Mouse (Mus musculus) CH12.LX (cell line): ENCODE data around the gene Rps3a1. TPM values are rescaled to one million over a fixed set of nuclear protein-coding genes. Genes with fewer than 3 reads are reported as not detected.

Source experiments
- DNase-seq: peaks from one replicate; pipeline ENCODE4 v3.0.0-alpha.2; 2013; ENCODE audit errors: extremely low read depth
- H3K27ac ChIP-seq: 2 replicates; pipeline ENCODE4 v1.5.1; 2012; ENCODE audit warnings: low read depth, mild to moderate bottlenecking, control low read depth, moderate library complexity; ENCODE audit not compliant: insufficient read depth
- H3K27me3 ChIP-seq: replicated peaks from 2 replicates; pipeline ENCODE3; 2012; ENCODE audit warnings: inconsistent platforms
- H3K36me3 ChIP-seq, 2 experiments: replicated peaks in 1 of 2; 2 replicates each; pipeline versions ENCODE3 to v1.6.1; 2012; ENCODE audit warnings: inconsistent platforms in 1 of 2, low read length in 1 of 2, mild to moderate bottlenecking in 1 of 2, mixed read lengths in 1 of 2, moderate library complexity in 1 of 2; ENCODE audit not compliant: control insufficient read depth in 1 of 2, insufficient read depth in 1 of 2
- H3K4me1 ChIP-seq, 2 experiments: 2 replicates each; pipeline ENCODE4 v1.6.1; 2012; ENCODE audit warnings: inconsistent platforms in 1 of 2, moderate library complexity in 1 of 2; ENCODE audit not compliant: insufficient read depth in 2 of 2, control insufficient read depth in 1 of 2
- H3K4me2 ChIP-seq: 2 replicates; pipeline ENCODE4 v1.6.1; 2012; ENCODE audit warnings: low read depth, mild to moderate bottlenecking, control low read depth; ENCODE audit not compliant: poor library complexity, insufficient read depth, severe bottlenecking
- H3K4me3 ChIP-seq, 3 experiments: fragments of 150-350 bp in 1 of 3; sonication (generic) in 1 of 3; replicated peaks in 1 of 3; 2 replicates each; pipeline versions ENCODE3 to v1.5.1; 2011 to 2012; ENCODE audit warnings: low read depth in 2 of 3, low read length in 2 of 3, mild to moderate bottlenecking in 2 of 3, moderate library complexity in 2 of 3, control low read depth in 1 of 3, improper control_type of control experiment in 1 of 3, inconsistent platforms in 1 of 3, mixed read lengths in 1 of 3; ENCODE audit not compliant: poor library complexity in 1 of 3
- H3K79me2 ChIP-seq: replicated peaks from 2 replicates; pipeline ENCODE4 v1.6.1; 2012; ENCODE audit warnings: mild to moderate bottlenecking, moderate library complexity; ENCODE audit not compliant: control insufficient read depth, poor library complexity, insufficient read depth, severe bottlenecking; ENCODE audit errors: extremely low read depth
- H3K9ac ChIP-seq: 2 replicates; pipeline ENCODE4 v1.6.1; 2012; ENCODE audit warnings: low read depth, mild to moderate bottlenecking, control low read depth, moderate library complexity; ENCODE audit not compliant: insufficient read depth
- H3K9me3 ChIP-seq: replicated peaks from 2 replicates; pipeline ENCODE3; 2012; ENCODE audit warnings: low read length, inconsistent platforms, mixed read lengths
- BHLHE40 ChIP-seq: IDR thresholded peaks from 2 replicates; pipeline ENCODE4 v1.6.1; 2011; ENCODE audit warnings: mild to moderate bottlenecking, low read depth, low read length, improper control_type of control experiment
- CHD1 ChIP-seq: IDR thresholded peaks from 2 replicates; pipeline ENCODE4 v1.6.1; 2012; ENCODE audit warnings: low read depth, low read length, improper control_type of control experiment, inconsistent platforms
- CHD2 ChIP-seq: IDR thresholded peaks from 2 replicates; pipeline ENCODE4 v1.6.1; 2011; ENCODE audit warnings: low read length, improper control_type of control experiment
- CTCF ChIP-seq, 2 experiments: IDR thresholded peaks in 1 of 2; conservative IDR thresholded peaks in 1 of 2; 2 replicates each; pipeline ENCODE4 v1.5.1; 2011 to 2012; ENCODE audit warnings: low read depth in 2 of 2, low read length in 2 of 2, improper control_type of control experiment in 1 of 2, inconsistent platforms in 1 of 2, mild to moderate bottlenecking in 1 of 2, moderate library complexity in 1 of 2
- E2F4 ChIP-seq: IDR thresholded peaks from 2 replicates; pipeline ENCODE4 v1.6.1; 2011; ENCODE audit warnings: low read depth, low read length, improper control_type of control experiment; ENCODE audit not compliant: insufficient replicate concordance
- ELF1 ChIP-seq: IDR thresholded peaks from 2 replicates; pipeline ENCODE4 v1.6.1; 2014; ENCODE audit warnings: low read depth, mild to moderate bottlenecking, inconsistent platforms, low read length, improper control_type of control experiment
- EP300 ChIP-seq: IDR thresholded peaks from 2 replicates; pipeline ENCODE4 v1.6.1; 2011; ENCODE audit warnings: low read length, improper control_type of control experiment
- ETS1 ChIP-seq: conservative IDR thresholded peaks from 2 replicates; pipeline ENCODE4 v1.6.1; 2012; ENCODE audit warnings: low read depth, mild to moderate bottlenecking, inconsistent platforms, low read length, improper control_type of control experiment, moderate library complexity
- GABPA ChIP-seq: IDR thresholded peaks from 2 replicates; pipeline ENCODE4 v1.6.1; 2012; ENCODE audit warnings: low read depth, low read length, improper control_type of control experiment, inconsistent platforms; ENCODE audit not compliant: insufficient replicate concordance
- HCFC1 ChIP-seq: IDR thresholded peaks from 2 replicates; pipeline ENCODE4 v1.6.1; 2012; ENCODE audit warnings: low read depth, mild to moderate bottlenecking, inconsistent platforms, low read length, improper control_type of control experiment
- IRF4 ChIP-seq: IDR thresholded peaks from 2 replicates; pipeline ENCODE4 v1.6.1; 2014; ENCODE audit warnings: low read depth, mild to moderate bottlenecking, inconsistent platforms, low read length, improper control_type of control experiment
- JUN ChIP-seq: IDR thresholded peaks from 2 replicates; pipeline ENCODE4 v1.6.1; 2011; ENCODE audit warnings: low read depth, mild to moderate bottlenecking, low read length, improper control_type of control experiment, moderate library complexity; ENCODE audit not compliant: insufficient read depth
- JUND ChIP-seq: conservative IDR thresholded peaks from 2 replicates; pipeline ENCODE4 v1.6.1; 2011; ENCODE audit warnings: low read depth, low read length, improper control_type of control experiment
- KAT2A ChIP-seq: IDR thresholded peaks from 2 replicates; pipeline ENCODE4 v1.6.1; 2012; ENCODE audit warnings: low read length, improper control_type of control experiment, inconsistent platforms; ENCODE audit not compliant: insufficient replicate concordance
- MAFK ChIP-seq: IDR thresholded peaks from 2 replicates; pipeline ENCODE4 v1.6.1; 2011; ENCODE audit warnings: low read length, improper control_type of control experiment; ENCODE audit not compliant: insufficient replicate concordance
- MAX ChIP-seq: IDR thresholded peaks from 2 replicates; pipeline ENCODE4 v1.6.1; 2011; ENCODE audit warnings: low read length, improper control_type of control experiment
- MAZ ChIP-seq: IDR thresholded peaks from 2 replicates; pipeline ENCODE4 v1.6.1; 2012; ENCODE audit warnings: low read depth, mild to moderate bottlenecking, inconsistent platforms, low read length, improper control_type of control experiment, moderate library complexity
- MEF2A ChIP-seq: IDR thresholded peaks from 2 replicates; pipeline ENCODE4 v1.6.1; 2014; ENCODE audit warnings: low read depth, mild to moderate bottlenecking, inconsistent platforms, low read length, improper control_type of control experiment, borderline replicate concordance
- MXI1 ChIP-seq: IDR thresholded peaks from 2 replicates; pipeline ENCODE4 v1.6.1; 2011; ENCODE audit warnings: mild to moderate bottlenecking, low read depth, low read length, improper control_type of control experiment
- MYC ChIP-seq: IDR thresholded peaks from 2 replicates; pipeline ENCODE4 v1.6.1; 2011; ENCODE audit warnings: low read depth, mild to moderate bottlenecking, improper control_type of control experiment, low read length
- NELFE ChIP-seq: IDR thresholded peaks from 2 replicates; pipeline ENCODE4 v1.6.1; 2011; ENCODE audit warnings: low read depth, low read length, improper control_type of control experiment
- NRF1 ChIP-seq: IDR thresholded peaks from 2 replicates; pipeline ENCODE4 v1.6.1; 2014; ENCODE audit warnings: low read depth, mild to moderate bottlenecking, inconsistent platforms, low read length, improper control_type of control experiment, moderate library complexity
- PAX5 ChIP-seq: IDR thresholded peaks from 2 replicates; pipeline ENCODE4 v1.6.1; 2012; ENCODE audit warnings: low read length, inconsistent platforms, mixed read lengths
- POLR2A ChIP-seq: IDR thresholded peaks from 2 replicates; pipeline ENCODE4 v1.6.1; 2011; ENCODE audit warnings: low read depth, mild to moderate bottlenecking, improper control_type of control experiment, low read length
- POLR2AphosphoS2 ChIP-seq: IDR thresholded peaks from 2 replicates; pipeline ENCODE4 v1.6.1; 2011; ENCODE audit warnings: low read depth, low read length, improper control_type of control experiment
- RAD21 ChIP-seq: IDR thresholded peaks from 2 replicates; pipeline ENCODE4 v1.6.1; 2011; ENCODE audit warnings: low read depth, mild to moderate bottlenecking, low read length, improper control_type of control experiment, moderate library complexity
- RCOR1 ChIP-seq: conservative IDR thresholded peaks from 2 replicates; pipeline ENCODE4 v1.6.1; 2012; ENCODE audit warnings: low read depth, mild to moderate bottlenecking, inconsistent platforms, low read length, improper control_type of control experiment
- SIN3A ChIP-seq: IDR thresholded peaks from 2 replicates; pipeline ENCODE4 v1.6.1; 2012; ENCODE audit warnings: low read length, improper control_type of control experiment, inconsistent platforms
- SMC3 ChIP-seq: IDR thresholded peaks from 2 replicates; pipeline ENCODE4 v1.6.1; 2011; ENCODE audit warnings: low read depth, low read length, improper control_type of control experiment
- TBP ChIP-seq: conservative IDR thresholded peaks from 2 replicates; pipeline ENCODE4 v1.6.1; 2011; ENCODE audit warnings: low read depth, low read length, improper control_type of control experiment
- TCF12 ChIP-seq: IDR thresholded peaks from 2 replicates; pipeline ENCODE4 v1.6.1; 2014; ENCODE audit warnings: low read depth, mild to moderate bottlenecking, inconsistent platforms, low read length, improper control_type of control experiment
- UBTF ChIP-seq: IDR thresholded peaks from 2 replicates; pipeline ENCODE4 v1.6.1; 2012; ENCODE audit warnings: low read depth, mild to moderate bottlenecking, inconsistent platforms, low read length, improper control_type of control experiment, moderate library complexity
- USF1 ChIP-seq: IDR thresholded peaks from 2 replicates; pipeline ENCODE4 v1.6.1; 2014; ENCODE audit warnings: low read depth, mild to moderate bottlenecking, inconsistent platforms, low read length, improper control_type of control experiment
- USF2 ChIP-seq: conservative IDR thresholded peaks from 2 replicates; pipeline ENCODE4 v1.6.1; 2011; ENCODE audit warnings: low read depth, low read length, improper control_type of control experiment
- ZC3H11A ChIP-seq: IDR thresholded peaks from 2 replicates; pipeline ENCODE4 v1.6.1; 2012; ENCODE audit warnings: low read depth, mild to moderate bottlenecking, inconsistent platforms, low read length, improper control_type of control experiment
- ZKSCAN1 ChIP-seq: IDR thresholded peaks from 2 replicates; pipeline ENCODE4 v1.6.1; 2012; ENCODE audit warnings: low read depth, inconsistent platforms, low read length, improper control_type of control experiment, borderline replicate concordance
- ZMIZ1 ChIP-seq: IDR thresholded peaks from 2 replicates; pipeline ENCODE4 v1.6.1; 2012; ENCODE audit warnings: low read depth, mild to moderate bottlenecking, inconsistent platforms, low read length, improper control_type of control experiment
- ZNF384 ChIP-seq: IDR thresholded peaks from 2 replicates; pipeline ENCODE4 v1.6.1; 2012; ENCODE audit warnings: low read depth, low read length, improper control_type of control experiment, inconsistent platforms
- dilution Hi-C: fragments of 300-500 bp; cut with MboI; formaldehyde crosslinking; loops from 2 replicates; pipeline ENCODE4 v1.14.3; 2020; ENCODE audit warnings: low sequenced_read_pairs; ENCODE audit not compliant: extremely low pct_unique_long_range_greater_than_20kb, extremely low pct_ligation_motif_present
- in situ Hi-C: fragments of 300-500 bp; cut with MboI; formaldehyde crosslinking; loops from 3 replicates; pipeline ENCODE4 v1.14.3; 2019; ENCODE audit warnings: low sequenced_read_pairs, low pct_ligation_motif_present, low pct_unique_long_range_greater_than_20kb, mixed read lengths
- polyA plus RNA-seq: library from polyadenylated mRNA; unstranded; fragments of >175 nt; gene quantifications from 2 replicates; pipeline ENCODE4 v1.2.1, GENCODE M21; 2012; ENCODE audit warnings: low read depth; ENCODE audit not compliant: insufficient read length
- total RNA-seq, 2 experiments: library from RNA; depleted of rRNA; stranded (reverse); fragments of 300-350 nt in 1 of 2; fragments of >200 nt in 1 of 2; gene quantifications; 2 replicates each; pipeline ENCODE4 v1.2.3; 2012 to 2014

Gene Rps3a1
- 3,430 and 3,559 TPM in 2 replicates for total RNA-seq (2012; rRNA removed)
- total RNA-seq (2014; rRNA removed) = 4,566 and 5,270 TPM in 2 replicates
- 2,244 and 2,512 TPM in 2 replicates for polyA plus RNA-seq

- dilution Hi-C loops = no loop called here
- H3K27ac ChIP-seq = peak within 1 kb of the TSS; percentile 63
- no peaks in the 10 kb centered on the region for H3K27me3 ChIP-seq
- H3K9ac ChIP-seq = peak within 1 kb of the TSS; percentile 98
- peaks cover 40% of the 10 kb centered on the region for H3K79me2 ChIP-seq
- H3K4me3 ChIP-seq = peak within 1 kb of the TSS; percentile 96 to 98 (median 98)
- peaks cover 4 to 40% of the 10 kb centered on the region in 2 experiments; a peak in 3 of 4 replicates for H3K4me1 ChIP-seq
- TF ChIP-seq ZC3H11A (no peak), ZKSCAN1 (no peak), SIN3A (peak; percentile 94), IRF4 (peak; percentile 89), RAD21 (peak; percentile 36), POLR2AphosphoS2 (peak; percentile 94; the same call in 1 of the 2 replicates), UBTF (no peak), TCF12 (peak; percentile 97), CTCF (conservative IDR thresholded peaks at IDR 0.05 in 1 of 2, IDR thresholded peaks at IDR 0.05 in 1 of 2; ENCODE audit: low read depth in 2 of 2, low read length in 2 of 2) (peak in 1 of 2 experiments; percentile 94; a peak in 2 of 4 replicates), ELF1 (peak; percentile 99), CHD1 (0 out of 2 replicates have a peak, but pooled peaks have one; percentile 69), USF1 (no peak; the same call in 1 of the 2 replicates), PAX5 (no peak), MAX (peak; percentile 84), JUN (peak; percentile 43; the same call in 1 of the 2 replicates), CHD2 (peak; percentile 100), KAT2A (peak; percentile 96; the same call in 1 of the 2 replicates), JUND (no peak), MYC (peak; percentile 92; the same call in 1 of the 2 replicates), ZNF384 (peak; percentile 34), RCOR1 (peak; percentile 87; the same call in 1 of the 2 replicates), ZMIZ1 (peak; percentile 72), BHLHE40 (no peak), SMC3 (peak; percentile 59), POLR2A (peak; percentile 98), MXI1 (peak; percentile 84), MAZ (0 out of 2 replicates have a peak, but pooled peaks have one; percentile 76), HCFC1 (peak; percentile 90), USF2 (no peak), TBP (peak; percentile 95), MAFK (0 out of 2 replicates have a peak, but pooled peaks have one; percentile 51), NRF1 (peak; percentile 22; the same call in 1 of the 2 replicates), E2F4 (peak; percentile 92; the same call in 1 of the 2 replicates), NELFE (peak; percentile 94), MEF2A (peak; percentile 96), ETS1 (peak; percentile 79), GABPA (peak; percentile 83), EP300 (peak; percentile 84)
- TF ChIP-seq, all 38 proteins: peak for 30
- H3K4me2 ChIP-seq = peak within 1 kb of the TSS; percentile 88
- in situ Hi-C loops = no loop called here
- H3K9me3 ChIP-seq = peaks cover 4% of the 10 kb centered on the region
- DNase-seq = peak; percentile 96
- peaks cover 36 to 54% of the 10 kb centered on the region in 2 experiments for H3K36me3 ChIP-seq
Measured at GRCm38 (mm10) chr3:86142263-86142933, at the start of gene Rps3a1. Rps3a1 (minus strand) TSS chr3:86142702.
